Mouse (Mus musculus) MEL (cell line): ENCODE measurements around the gene Pfn1. TPM values are rescaled to one million over a fixed set of nuclear protein-coding genes. Genes with fewer than 3 reads are reported as not detected.

Experiments used
- DNase-seq: peaks from one replicate; pipeline ENCODE4 v3.0.0; 2011; ENCODE audit warnings: low read depth, low spot score
- H3K27ac ChIP-seq: 2 replicates; pipeline ENCODE4 v1.5.1; 2012; ENCODE audit warnings: low read depth, mild to moderate bottlenecking, control low read depth, low read length, moderate library complexity; ENCODE audit not compliant: control insufficient read depth
- H3K27me3 ChIP-seq, 2 experiments: fragments of 150-350 bp in 1 of 2; sonication (generic) in 1 of 2; 2 replicates each; pipeline ENCODE4 v1.6.1; 2012; ENCODE audit warnings: low read length in 2 of 2, mild to moderate bottlenecking in 2 of 2, improper control_type of control experiment in 1 of 2, moderate library complexity in 1 of 2; ENCODE audit not compliant: insufficient read depth in 2 of 2, control insufficient read depth in 1 of 2
- H3K36me3 ChIP-seq, 2 experiments: 2 replicates each; pipeline ENCODE4 v1.6.1; 2012 to 2014; ENCODE audit warnings: low read length in 2 of 2, improper control_type of control experiment in 1 of 2, inconsistent platforms in 1 of 2, mild to moderate bottlenecking in 1 of 2; ENCODE audit not compliant: insufficient read depth in 2 of 2, control insufficient read depth in 1 of 2
- H3K4me1 ChIP-seq, 2 experiments: fragments of 150-350 bp in 1 of 2; sonication (generic) in 1 of 2; 2 replicates each; pipeline ENCODE4 v1.6.1; 2012; ENCODE audit warnings: low read length in 2 of 2, improper control_type of control experiment in 1 of 2, mild to moderate bottlenecking in 1 of 2; ENCODE audit not compliant: insufficient read depth in 2 of 2, control insufficient read depth in 1 of 2
- H3K4me3 ChIP-seq, 2 experiments: fragments of 150-350 bp in 1 of 2; sonication (generic) in 1 of 2; 2 replicates each; pipeline ENCODE4 v1.5.1; 2012; ENCODE audit warnings: low read depth in 2 of 2, low read length in 2 of 2, mild to moderate bottlenecking in 2 of 2, moderate library complexity in 2 of 2, control low read depth in 1 of 2, improper control_type of control experiment in 1 of 2; ENCODE audit not compliant: control insufficient read depth in 1 of 2, insufficient read depth in 1 of 2
- H3K79me2 ChIP-seq: 2 replicates; pipeline ENCODE4 v1.6.1; 2012; ENCODE audit warnings: mild to moderate bottlenecking, low read length, moderate library complexity; ENCODE audit not compliant: control insufficient read depth, poor library complexity, insufficient read depth
- H3K9ac ChIP-seq: 2 replicates; pipeline ENCODE4 v1.6.1; 2012; ENCODE audit warnings: low read depth, mild to moderate bottlenecking, control low read depth, low read length, moderate library complexity; ENCODE audit not compliant: control insufficient read depth, poor library complexity, severe bottlenecking
- H3K9me3 ChIP-seq: fragments of 150-350 bp; sonication (generic); replicated peaks from 2 replicates; pipeline ENCODE4 v1.6.1; 2012; ENCODE audit warnings: mild to moderate bottlenecking, low read length, improper control_type of control experiment, moderate library complexity; ENCODE audit not compliant: insufficient read depth
- CTCF ChIP-seq, 3 experiments: IDR thresholded peaks in 2 of 3; conservative IDR thresholded peaks in 1 of 3; 2 replicates each; pipeline ENCODE4 v1.5.1; 2011 to 2012; ENCODE audit warnings: low read length in 3 of 3, low read depth in 2 of 3, mild to moderate bottlenecking in 2 of 3, improper control_type of control experiment in 1 of 3, inconsistent platforms in 1 of 3, mixed read lengths in 1 of 3, moderate library complexity in 1 of 3; ENCODE audit not compliant: control insufficient read depth in 1 of 3, insufficient read depth in 1 of 3, poor library complexity in 1 of 3, severe bottlenecking in 1 of 3
- ELF1 ChIP-seq: IDR thresholded peaks from 2 replicates; pipeline ENCODE4 v1.6.1; 2014; ENCODE audit warnings: low read depth, mild to moderate bottlenecking, inconsistent platforms, low read length, improper control_type of control experiment, moderate library complexity
- ETS1 ChIP-seq: IDR thresholded peaks from 2 replicates; pipeline ENCODE4 v1.6.1; 2012; ENCODE audit warnings: low read depth, mild to moderate bottlenecking, inconsistent platforms, low read length, improper control_type of control experiment, moderate library complexity
- GABPA ChIP-seq: IDR thresholded peaks from 2 replicates; pipeline ENCODE4 v1.6.1; 2012; ENCODE audit warnings: low read depth, mild to moderate bottlenecking, inconsistent platforms, low read length, improper control_type of control experiment, moderate library complexity
- MEF2A ChIP-seq: IDR thresholded peaks from 2 replicates; pipeline ENCODE4 v1.6.1; 2014; ENCODE audit warnings: low read depth, mild to moderate bottlenecking, inconsistent platforms, low read length, improper control_type of control experiment; ENCODE audit not compliant: poor library complexity, insufficient replicate concordance, severe bottlenecking; ENCODE audit errors: extremely low read depth
- NRF1 ChIP-seq: IDR thresholded peaks from 2 replicates; pipeline ENCODE4 v1.6.1; 2014; ENCODE audit warnings: low read depth, mild to moderate bottlenecking, inconsistent platforms, low read length, improper control_type of control experiment, moderate library complexity; ENCODE audit not compliant: poor library complexity, insufficient read depth, severe bottlenecking
- POLR2A ChIP-seq, 2 experiments: IDR thresholded peaks; 2 replicates each; pipeline ENCODE4 v1.6.1; 2011 to 2012; ENCODE audit warnings: low read length in 2 of 2, mild to moderate bottlenecking in 2 of 2, control low read depth in 1 of 2, improper control_type of control experiment in 1 of 2, low read depth in 1 of 2, moderate library complexity in 1 of 2; ENCODE audit not compliant: control insufficient read depth in 1 of 2, insufficient read depth in 1 of 2, poor library complexity in 1 of 2
- POLR2AphosphoS5 ChIP-seq: IDR thresholded peaks from 2 replicates; pipeline ENCODE4 v1.6.1; 2012; ENCODE audit warnings: low read depth, borderline replicate concordance, mild to moderate bottlenecking, inconsistent platforms, low read length, moderate library complexity, mixed read lengths
- RCOR1 ChIP-seq: IDR thresholded peaks from 2 replicates; pipeline ENCODE4 v1.6.1; 2012; ENCODE audit warnings: low read depth, mild to moderate bottlenecking, inconsistent platforms, low read length, improper control_type of control experiment
- SIN3A ChIP-seq: IDR thresholded peaks from 2 replicates; pipeline ENCODE4 v1.6.1; 2012; ENCODE audit warnings: low read length, improper control_type of control experiment, inconsistent platforms
- TCF12 ChIP-seq: IDR thresholded peaks from 2 replicates; pipeline ENCODE4 v1.6.1; 2014; ENCODE audit warnings: low read depth, mild to moderate bottlenecking, inconsistent platforms, low read length, improper control_type of control experiment, moderate library complexity
- USF1 ChIP-seq: IDR thresholded peaks from 2 replicates; pipeline ENCODE4 v1.6.1; 2014; ENCODE audit warnings: low read depth, mild to moderate bottlenecking, inconsistent platforms, low read length, improper control_type of control experiment, moderate library complexity
- ZC3H11A ChIP-seq: IDR thresholded peaks from 2 replicates; pipeline ENCODE4 v1.6.1; 2012; ENCODE audit warnings: low read depth, mild to moderate bottlenecking, inconsistent platforms, low read length, improper control_type of control experiment
- ZNF384 ChIP-seq: IDR thresholded peaks from 2 replicates; pipeline ENCODE4 v1.6.1; 2012; ENCODE audit warnings: low read depth, mild to moderate bottlenecking, inconsistent platforms, low read length, improper control_type of control experiment
- polyA plus RNA-seq, 2 experiments: library from polyadenylated mRNA; stranded (reverse) in 1 of 2; unstranded in 1 of 2; fragments of >175 nt in 1 of 2; fragments of >200 nt in 1 of 2; gene quantifications; 2 replicates each; pipeline versions ENCODE4 v1.2.1 to v1.2.4; 2012; ENCODE audit warnings: low replicate concordance in 2 of 2, low read depth in 1 of 2; ENCODE audit not compliant: insufficient read length in 2 of 2, insufficient read depth in 1 of 2, missing spikeins in 1 of 2
- total RNA-seq: library from RNA; depleted of rRNA; stranded (reverse); fragments of 300-350 nt; gene quantifications from 2 replicates; pipeline ENCODE4 v1.2.3, GENCODE M21; 2012

Pfn1 gene
- total and polyA plus RNA-seq, 3 experiments: 1,332 to 5,980 (median 2,392) TPM

- Histone ChIP-seq H3K9me3 (no peaks in the 10 kb centered on the region), H3K9ac (no peak overlapping the region), H3K79me2 (peaks cover 17% of the 10 kb centered on the region), H3K27ac (no peak overlapping the region), H3K4me3 (no peak overlapping the region), H3K4me1 (peaks cover 2 to 9% of the 10 kb centered on the region in 2 experiments; a peak in 3 of 4 replicates), H3K27me3 (no peaks in the 10 kb centered on the region)
- peak in 1 of 3 experiments; percentile 29; a peak in 1 of 6 replicates for TF ChIP-seq CTCF (IDR thresholded peaks at IDR 0.05 in 2 of 3, conservative IDR thresholded peaks at IDR 0.05 in 1 of 3; ENCODE audit: control insufficient read depth in 1 of 3, insufficient read depth in 1 of 3, low read depth in 2 of 3, low read length in 3 of 3, poor library complexity in 1 of 3, severe bottlenecking in 1 of 3)
- TF ChIP-seq USF1: no peak
- TF ChIP-seq, all 39 proteins: peak for 1
- peaks cover 1 to 5% of the 10 kb centered on the region in 2 experiments; a peak in 3 of 4 replicates for H3K36me3 ChIP-seq
- no peak for DNase-seq
These were observed 10.3 kb upstream of the Pfn1 start for GRCm38 (mm10) chr11:70664741-70665140.

GRCm38 (mm10) chr11:70663957-70664356 lies 9.5 kb upstream of the Pfn1 start:
- Histone ChIP-seq H3K9me3 (no peaks in the 10 kb centered on the region), H3K9ac (no peak overlapping the region), H3K4me3 (no peak overlapping the region), H3K27me3 (no peaks in the 10 kb centered on the region), H3K4me1 (peaks cover 2 to 9% of the 10 kb centered on the region in 2 experiments; a peak in 3 of 4 replicates), H3K79me2 (peaks cover 12% of the 10 kb centered on the region), H3K27ac (no peak overlapping the region), H3K36me3 (peaks cover 1 to 5% of the 10 kb centered on the region in 2 experiments; a peak in 3 of 4 replicates)
- no peak for DNase-seq
- TF ChIP-seq NRF1 (no peak), MEF2A (no peak), POLR2AphosphoS5 (no peak), POLR2A (IDR thresholded peaks at IDR 0.05; ENCODE audit: control insufficient read depth in 1 of 2, insufficient read depth in 1 of 2, low read depth in 1 of 2, low read length in 2 of 2, poor library complexity in 1 of 2) (no peak)

DNA sequence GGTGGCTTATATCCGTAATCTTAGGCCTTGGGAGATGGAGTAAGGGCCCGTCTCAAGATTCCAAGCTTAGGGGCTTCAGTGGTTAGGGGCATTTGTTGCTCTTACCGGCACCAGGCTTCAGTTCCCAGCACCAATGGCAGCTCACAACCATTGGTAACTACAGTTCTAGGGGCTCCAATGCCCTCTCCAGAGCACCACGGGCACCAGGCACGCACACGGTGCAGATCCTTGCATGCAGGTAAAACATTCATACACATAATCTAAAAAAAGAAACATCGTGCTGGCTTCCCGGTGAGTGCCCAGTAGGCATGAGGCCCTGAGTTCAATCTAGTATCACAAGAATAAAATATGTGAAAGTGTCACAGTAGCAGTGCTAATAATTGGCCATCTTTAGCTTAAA lies 8.7 kb upstream of the Pfn1 start:
- H3K36me3 ChIP-seq: peaks cover 1 to 5% of the 10 kb centered on the region in 2 experiments; a peak in 3 of 4 replicates
- no peaks in the 10 kb centered on the region for H3K9me3 ChIP-seq
- no peak overlapping the region for H3K27ac ChIP-seq
- DNase-seq: no peak
- H3K27me3 ChIP-seq: no peaks in the 10 kb centered on the region
- H3K79me2 ChIP-seq: peaks cover 10% of the 10 kb centered on the region
- H3K9ac ChIP-seq: no peak overlapping the region
- H3K4me1 ChIP-seq: peaks cover 2 to 9% of the 10 kb centered on the region in 2 experiments; a peak in 3 of 4 replicates
- TF ChIP-seq ZC3H11A (no peak), NRF1 (no peak), CTCF (IDR thresholded peaks at IDR 0.05 in 2 of 3, conservative IDR thresholded peaks at IDR 0.05 in 1 of 3; ENCODE audit: control insufficient read depth in 1 of 3, insufficient read depth in 1 of 3, low read depth in 2 of 3, low read length in 3 of 3, poor library complexity in 1 of 3, severe bottlenecking in 1 of 3) (no peak), ETS1 (no peak), USF1 (no peak), SIN3A (no peak), TCF12 (no peak), ZNF384 (no peak), RCOR1 (no peak), ELF1 (no peak), GABPA (no peak)
- no peak overlapping the region for H3K4me3 ChIP-seq
